Mouse (Mus musculus): ENCODE data around the gene Lce1f. TPM values are rescaled to one million over a fixed set of nuclear protein-coding genes. Genes with fewer than 3 reads are reported as not detected.

Gene Lce1f
- polyA plus RNA-seq, 1 experiment from 2014 or later, result not detected

GRCm38 (mm10) chr3:92670215-92670614 lies 49.9 kb downstream of the Lce1f start, which contains the start of gene Lce1a2:
Gene Lce1a2 (minus strand): TSS chr3:92670315.
- Histone ChIP-seq H3K27ac (no peak within 1 kb of the TSS), H3K4me1 (replicated peaks) (no peaks in the 10 kb centered on the region), H3K27me3 (replicated peaks) (no peaks in the 10 kb centered on the region), H3K36me3 (no peaks in the 10 kb centered on the region), H3K9me3 (no peaks in the 10 kb centered on the region), H3K4me3 (replicated peaks) (no peak within 1 kb of the TSS), H3K9ac (no peak within 1 kb of the TSS), H3K4me2 (replicated peaks) (no peak within 1 kb of the TSS)
- no peak for ATAC-seq

Other genes starting within 250 kb of the Lce1f start
- 1.1 and 1.2 TPM in 2 replicates for gene Sprr1a, start 234.5 kb downstream of the Lce1f start, polyA plus RNA-seq (2015; fragmentation: Nextera tagmentation; extraction: Ambion mirVana)
- not detected in 2 replicates for gene Sprr4, start 219.9 kb downstream of the Lce1f start, polyA plus RNA-seq (2015; fragmentation: Nextera tagmentation; extraction: Ambion mirVana)
- not detected in 2 replicates for gene 2310046K23Rik, start 185.8 kb downstream of the Lce1f start, polyA plus RNA-seq (2015; fragmentation: Nextera tagmentation; extraction: Ambion mirVana)
- gene Ivl, start 146.6 kb downstream of the Lce1f start, polyA plus RNA-seq (2015; fragmentation: Nextera tagmentation; extraction: Ambion mirVana), result 0.09 TPM in 1 of 2 replicates, not detected in the other
- 3.4 and 5.3 TPM in 2 replicates for gene Smcp, start 131.4 kb downstream of the Lce1f start, polyA plus RNA-seq (2015; fragmentation: Nextera tagmentation; extraction: Ambion mirVana)
- gene 2210017I01Rik, start 112.9 kb downstream of the Lce1f start, polyA plus RNA-seq (2015; fragmentation: Nextera tagmentation; extraction: Ambion mirVana), result not detected in 2 replicates
- not detected in 2 replicates for gene Lce6a, start 98.7 kb downstream of the Lce1f start, polyA plus RNA-seq (2015; fragmentation: Nextera tagmentation; extraction: Ambion mirVana)
- not detected in 2 replicates for gene Lce1a1, start 72.0 kb downstream of the Lce1f start, polyA plus RNA-seq (2015; fragmentation: Nextera tagmentation; extraction: Ambion mirVana)
- not detected in 2 replicates for gene Lce1b, start 63.4 kb downstream of the Lce1f start, polyA plus RNA-seq (2015; fragmentation: Nextera tagmentation; extraction: Ambion mirVana)
- not detected in 2 replicates for gene Lce1a2, start 50.0 kb downstream of the Lce1f start, polyA plus RNA-seq (2015; fragmentation: Nextera tagmentation; extraction: Ambion mirVana)
- gene Lce1c, start 41.1 kb downstream of the Lce1f start, polyA plus RNA-seq (2015; fragmentation: Nextera tagmentation; extraction: Ambion mirVana), result not detected in 2 replicates
- gene Lce1d, start 33.1 kb downstream of the Lce1f start, polyA plus RNA-seq (2015; fragmentation: Nextera tagmentation; extraction: Ambion mirVana), result not detected in 2 replicates
- gene Lce1e, start 11.3 kb downstream of the Lce1f start, polyA plus RNA-seq (2015; fragmentation: Nextera tagmentation; extraction: Ambion mirVana), result not detected in 2 replicates
- gene Gm38119, start 18.7 kb upstream of the Lce1f start, polyA plus RNA-seq (2015; fragmentation: Nextera tagmentation; extraction: Ambion mirVana), result not detected in 2 replicates
- not detected in 2 replicates for gene Lce1g, start 32.0 kb upstream of the Lce1f start, polyA plus RNA-seq (2015; fragmentation: Nextera tagmentation; extraction: Ambion mirVana)
- not detected in 2 replicates for gene Lce1h, start 44.7 kb upstream of the Lce1f start, polyA plus RNA-seq (2015; fragmentation: Nextera tagmentation; extraction: Ambion mirVana)
- gene Lce1i, start 58.5 kb upstream of the Lce1f start, polyA plus RNA-seq (2015; fragmentation: Nextera tagmentation; extraction: Ambion mirVana), result not detected in 2 replicates
- not detected in 2 replicates for gene Lce1j, start 70.2 kb upstream of the Lce1f start, polyA plus RNA-seq (2015; fragmentation: Nextera tagmentation; extraction: Ambion mirVana)
- not detected in 2 replicates for gene Lce1k, start 87.5 kb upstream of the Lce1f start, polyA plus RNA-seq (2015; fragmentation: Nextera tagmentation; extraction: Ambion mirVana)
- not detected in 2 replicates for gene Kprp, start 106.9 kb upstream of the Lce1f start, polyA plus RNA-seq (2015; fragmentation: Nextera tagmentation; extraction: Ambion mirVana)
- not detected in 2 replicates for gene Lce1l, start 130.9 kb upstream of the Lce1f start, polyA plus RNA-seq (2015; fragmentation: Nextera tagmentation; extraction: Ambion mirVana)
- gene 2310050C09Rik, start 149.9 kb upstream of the Lce1f start, polyA plus RNA-seq (2015; fragmentation: Nextera tagmentation; extraction: Ambion mirVana), result not detected in 2 replicates
- gene Lce3a, start 205.9 kb upstream of the Lce1f start, polyA plus RNA-seq (2015; fragmentation: Nextera tagmentation; extraction: Ambion mirVana), result not detected in 2 replicates
- not detected in 2 replicates for gene Lce3b, start 212.6 kb upstream of the Lce1f start, polyA plus RNA-seq (2015; fragmentation: Nextera tagmentation; extraction: Ambion mirVana)
- not detected in 2 replicates for gene Lce3c, start 224.1 kb upstream of the Lce1f start, polyA plus RNA-seq (2015; fragmentation: Nextera tagmentation; extraction: Ambion mirVana)
- gene Lce3d, start 237.0 kb upstream of the Lce1f start, polyA plus RNA-seq (2015; fragmentation: Nextera tagmentation; extraction: Ambion mirVana), result not detected in 2 replicates
- gene Lce3e, start 246.7 kb upstream of the Lce1f start, polyA plus RNA-seq (2015; fragmentation: Nextera tagmentation; extraction: Ambion mirVana), result not detected in 2 replicates

All from intestine, embryonic 15.5 days (tissue).